Mouse (Mus musculus) lung, postnatal 25 days (tissue): ENCODE results near the gene Kyat1.
A peak's percentile ranks its signal among the peaks of the same experiment; 100 is the strongest.
"Not testable (repeated sequence)": the region's sequence is repeated elsewhere in the genome, so short reads cannot be mapped to it uniquely, and the experiment has no call there.

Experiments
- DNase-seq: peaks from one replicate; pipeline ENCODE4 v3.0.0; 2022; ENCODE audit warnings: low spot score

Gene Kyat1

GRCm38 (mm10) chr2:30214745-30215144 is 9.1 kb upstream of the Kyat1 start:
- peak; percentile 43 for DNase-seq

GRCm38 (mm10) chr2:30212951-30213350 is 7.3 kb upstream of the Kyat1 start:
- no peak for DNase-seq

GRCm38 (mm10) chr2:30212169-30212545 is 6.5 kb upstream of the Kyat1 start:
- DNase-seq: no peak

- no peak for DNase-seq
Observed at GRCm38 (mm10) chr2:30211408-30212168, 5.9 kb upstream of the Kyat1 start.

- no peak for DNase-seq
Observed at GRCm38 (mm10) chr2:30207886-30208285, 2.2 kb upstream of the Kyat1 start.

- no peak for DNase-seq
Observed at GRCm38 (mm10) chr2:30207401-30207800, 1.8 kb upstream of the Kyat1 start.

- peak; percentile 62 for DNase-seq
Observed at GRCm38 (mm10) chr2:30205255-30205628, 405 bp downstream of the Kyat1 start.

- no peak for DNase-seq
Observed at GRCm38 (mm10) chr2:30203439-30203838, 2.2 kb downstream of the Kyat1 start.

- no peak for DNase-seq
Observed at GRCm38 (mm10) chr2:30200388-30200925, 5.2 kb downstream of the Kyat1 start.

GRCm38 (mm10) chr2:30199984-30200383 is 5.7 kb downstream of the Kyat1 start:
- peak; percentile 50 for DNase-seq

- no peak for DNase-seq
Observed at GRCm38 (mm10) chr2:30198021-30198420, 7.6 kb downstream of the Kyat1 start.

GRCm38 (mm10) chr2:30194656-30195055 is 11.0 kb downstream of the Kyat1 start:
- no peak for DNase-seq

GRCm38 (mm10) chr2:30191790-30192580 is 13.7 kb downstream of the Kyat1 start:
- DNase-seq: no peak

GRCm38 (mm10) chr2:30185681-30186080 is 20.0 kb downstream of the Kyat1 start:
- no peak for DNase-seq

GRCm38 (mm10) chr2:30185276-30185675 is 20.4 kb downstream of the Kyat1 start:
- no peak for DNase-seq

- no peak for DNase-seq
Observed at GRCm38 (mm10) chr2:30183721-30184120, 21.9 kb downstream of the Kyat1 start.

- DNase-seq: no peak
Observed at GRCm38 (mm10) chr2:30182424-30182823, 23.2 kb downstream of the Kyat1 start.

GRCm38 (mm10) chr2:30178711-30179110 is 26.9 kb downstream of the Kyat1 start:
- not testable (repeated sequence) for DNase-seq

- peak; percentile 96 for DNase-seq
Observed at GRCm38 (mm10) chr2:30177700-30178675, 27.7 kb downstream of the Kyat1 start, which contains the start of gene Spout1. Gene Spout1, minus strand, starts transcription at chr2:30178459.

- DNase-seq: no peak
Observed at GRCm38 (mm10) chr2:30176561-30176960, 29.1 kb downstream of the Kyat1 start.

GRCm38 (mm10) chr2:30175897-30176296 is 29.8 kb downstream of the Kyat1 start:
- no peak for DNase-seq
